Mouse (Mus musculus): ENCODE results near the gene Galntl6.

- TF ChIP-seq TAL1 (IDR thresholded peaks at IDR 0.05; ENCODE audit: low read length): no peak
- no peak for TF ChIP-seq GATA1 (IDR thresholded peaks at IDR 0.05; ENCODE audit: low read length)
Observed at GRCm38 (mm10) chr8:58931066-58931465, 18.6 kb upstream of the Galntl6 start.
